Mouse (Mus musculus): ENCODE data around the gene Nrxn3.

The Nrxn3 gene

GRCm38 (mm10) chr12:90283022-90283421 is 1560.3 kb downstream of the Nrxn3 start:
- no peak for DNase-seq (ENCODE audit: low spot score in 2 of 2)

DNA sequence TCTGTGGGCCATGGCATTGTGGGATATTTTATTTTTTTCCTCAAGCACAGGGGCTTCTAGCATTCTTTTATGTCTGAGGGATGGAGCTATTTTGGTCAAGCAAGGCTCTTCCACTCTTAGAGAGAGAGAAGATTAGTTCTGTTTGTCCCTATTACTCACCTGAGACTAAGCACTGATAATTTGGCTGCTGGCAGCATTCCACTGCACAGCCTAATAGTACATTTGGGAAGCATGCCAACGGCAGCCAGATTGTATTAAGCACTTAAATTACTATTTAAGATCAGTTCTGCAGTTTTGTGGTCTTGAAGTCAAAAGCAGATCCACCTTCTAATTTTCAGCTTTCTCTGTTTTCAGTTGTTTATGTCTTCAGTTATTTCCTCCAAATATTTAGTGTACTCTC is 1580.0 kb downstream of the Nrxn3 start:
- no peak for DNase-seq (ENCODE audit: low spot score in 2 of 2)

DNA sequence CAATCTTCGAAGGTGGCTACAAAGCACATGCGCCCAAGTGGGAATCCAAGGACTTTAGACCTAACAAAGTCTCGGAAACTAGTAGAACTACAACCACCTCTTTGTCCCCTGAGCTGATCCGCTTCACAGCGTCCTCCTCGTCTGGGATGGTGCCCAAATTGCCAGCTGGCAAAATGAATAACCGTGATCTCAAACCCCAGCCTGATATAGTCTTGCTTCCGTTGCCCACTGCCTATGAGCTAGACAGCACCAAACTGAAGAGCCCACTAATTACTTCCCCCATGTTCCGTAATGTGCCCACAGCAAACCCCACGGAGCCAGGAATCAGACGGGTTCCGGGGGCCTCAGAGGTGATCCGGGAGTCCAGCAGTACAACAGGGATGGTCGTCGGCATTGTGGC is 1609.1 kb downstream of the Nrxn3 start:
- peak in 1 of 2 experiments; percentile 56 for DNase-seq (ENCODE audit: low spot score in 2 of 2)

DNA sequence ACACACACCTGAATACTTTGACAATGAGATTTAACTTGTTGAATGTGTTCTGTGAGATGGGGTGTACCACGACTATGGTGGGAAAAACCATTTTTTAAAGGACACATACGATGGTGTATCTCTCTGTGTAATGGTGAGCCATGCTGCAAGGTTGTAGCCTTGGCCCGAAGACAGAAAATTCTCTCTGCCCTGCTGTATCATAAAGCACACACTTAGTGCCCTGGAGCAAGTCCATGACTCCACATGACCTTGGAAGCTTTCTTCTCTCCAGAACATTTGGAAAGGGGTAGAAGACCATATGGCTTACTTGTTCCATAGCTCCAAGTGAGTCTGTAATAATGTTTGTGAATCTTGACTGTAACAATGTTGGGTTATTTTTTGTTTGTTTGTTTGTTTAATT is 1609.8 kb downstream of the Nrxn3 start:
- no peak for DNase-seq (ENCODE audit: low spot score in 2 of 2)

DNA sequence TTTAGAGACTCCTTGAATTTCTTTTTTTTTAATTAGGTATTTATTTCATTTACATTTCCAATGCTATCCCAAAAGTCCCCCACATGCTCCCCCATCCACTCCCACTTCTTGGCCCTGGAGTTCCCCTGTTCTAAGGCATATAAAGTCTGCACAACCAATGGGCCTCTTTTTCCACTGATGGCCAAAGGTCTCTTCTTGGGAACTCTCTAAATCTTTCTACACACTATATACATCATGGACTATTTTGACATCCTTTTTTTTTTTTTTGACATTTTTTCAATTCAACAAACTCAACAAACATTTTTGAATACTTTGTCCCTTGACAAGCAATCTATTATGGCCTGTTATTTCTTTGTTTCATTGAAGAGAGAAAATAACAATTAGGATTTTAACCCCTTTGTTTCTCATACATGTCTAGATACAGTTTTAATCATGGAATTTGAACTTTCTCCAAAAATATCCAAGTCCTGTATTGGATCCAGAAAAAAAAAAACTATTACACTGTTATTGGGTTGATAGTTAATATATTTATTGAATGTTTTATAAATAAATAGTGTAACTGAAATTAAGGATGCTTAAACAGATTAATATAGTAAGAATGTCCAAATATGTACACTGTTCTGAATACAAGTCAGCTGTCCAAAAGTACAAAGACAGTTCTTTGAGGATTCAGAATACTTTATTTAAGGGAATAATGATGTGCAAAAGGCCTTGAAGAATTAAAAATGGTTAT is 1615.0 kb downstream of the Nrxn3 start:
- DNase-seq (ENCODE audit: low spot score in 2 of 2), result no peak

GRCm38 (mm10) chr12:90338229-90338557 is 1615.5 kb downstream of the Nrxn3 start:
- no peak for DNase-seq (ENCODE audit: low spot score in 2 of 2)
